Mouse (Mus musculus): ENCODE results near the gene 1700001C02Rik. TPM values are rescaled to one million over a fixed set of nuclear protein-coding genes. Genes with fewer than 3 reads are reported as not detected.

The 1700001C02Rik gene
- total RNA-seq, 2 experiments from 2014 or later: not detected

Other genes starting within 250 kb of the 1700001C02Rik start
- gene Selenoi, start 233.5 kb upstream of the 1700001C02Rik start, total RNA-seq (2021): 1 to 10 TPM; 9.0 to 9.8 TPM
- gene Drc1, start 184.7 kb upstream of the 1700001C02Rik start, total RNA-seq (2021): under 1 TPM in 1 of 2 experiments, not detected in 1; 0.48 TPM
- gene Otof, start 4.1 kb upstream of the 1700001C02Rik start, total RNA-seq (2021): under 1 TPM; 0.05 to 0.18 TPM
- not detected for gene Cib4, start 79.8 kb downstream of the 1700001C02Rik start, total RNA-seq (2021)
- gene Kcnk3, start 122.1 kb downstream of the 1700001C02Rik start, total RNA-seq (2021): under 1 TPM; 0.44 to 0.46 TPM
- 10 to 100 TPM; 11.3 to 12.6 TPM for gene Slc35f6, start 181.9 kb downstream of the 1700001C02Rik start, total RNA-seq (2021)
- 1 to 10 TPM; 3.2 to 3.8 TPM for gene Cenpa, start 200.7 kb downstream of the 1700001C02Rik start, total RNA-seq (2021)
- gene Dpysl5, start 245.5 kb downstream of the 1700001C02Rik start, total RNA-seq (2021): 1 to 10 TPM; 1.4 to 2.2 TPM